Mouse (Mus musculus) adrenal gland, postnatal 4 days (tissue): ENCODE measurements around the gene Negr1. TPM values are rescaled to one million over a fixed set of nuclear protein-coding genes. Genes with fewer than 3 reads are reported as not detected.

Experiments used
- DNase-seq, 2 experiments: peaks; one replicate each; pipeline ENCODE4 v3.0.0; 2021 to 2022; ENCODE audit warnings: low spot score in 2 of 2, mixed read lengths in 2 of 2
- total RNA-seq, 2 experiments: library from RNA; stranded (reverse); gene quantifications; 2 replicates each; pipeline ENCODE4 v1.2.3; 2021

Gene Negr1
- total RNA-seq, 2 experiments from 2014 or later = 10.5 to 11.5 TPM

DNA sequence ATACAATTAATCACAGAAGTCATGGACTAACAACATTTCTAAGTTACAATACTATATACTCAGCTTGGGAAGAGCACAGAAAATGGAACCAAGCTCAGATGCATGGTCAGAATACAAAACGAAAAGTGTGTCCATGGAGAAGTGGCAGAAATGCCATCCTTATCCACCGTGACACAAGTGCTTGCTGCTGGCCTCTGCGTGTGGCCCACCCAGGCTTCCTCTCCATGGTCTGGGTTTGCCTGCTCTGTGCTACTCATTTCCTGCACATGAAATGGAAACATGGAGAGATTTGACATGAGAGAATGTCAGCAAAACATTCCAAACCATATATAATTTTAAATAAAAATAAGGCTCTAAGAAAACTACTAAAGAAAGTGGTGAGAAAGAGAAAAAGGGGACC is 645.2 kb downstream of the Negr1 start:
- DNase-seq = no peak

DNA sequence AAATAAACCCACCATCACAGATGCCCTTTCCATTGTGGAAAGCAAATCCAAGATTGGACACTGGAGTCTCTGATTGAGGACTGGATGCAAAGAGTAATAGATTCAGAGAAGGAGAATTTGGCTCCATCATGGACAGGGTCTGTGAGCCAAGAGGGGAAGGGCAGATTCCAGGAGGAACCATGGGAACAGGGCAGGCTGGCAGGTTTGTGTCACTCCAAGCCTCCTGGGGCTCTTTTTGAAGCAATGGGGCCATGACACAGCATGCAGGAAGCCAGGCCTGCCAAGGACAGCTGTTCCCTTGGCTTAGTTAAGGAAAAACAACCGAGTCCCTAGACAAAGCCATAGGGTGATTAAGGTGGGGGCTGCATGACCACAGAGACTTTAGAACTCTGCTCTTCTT is 647.4 kb downstream of the Negr1 start:
- DNase-seq = no peak

DNA sequence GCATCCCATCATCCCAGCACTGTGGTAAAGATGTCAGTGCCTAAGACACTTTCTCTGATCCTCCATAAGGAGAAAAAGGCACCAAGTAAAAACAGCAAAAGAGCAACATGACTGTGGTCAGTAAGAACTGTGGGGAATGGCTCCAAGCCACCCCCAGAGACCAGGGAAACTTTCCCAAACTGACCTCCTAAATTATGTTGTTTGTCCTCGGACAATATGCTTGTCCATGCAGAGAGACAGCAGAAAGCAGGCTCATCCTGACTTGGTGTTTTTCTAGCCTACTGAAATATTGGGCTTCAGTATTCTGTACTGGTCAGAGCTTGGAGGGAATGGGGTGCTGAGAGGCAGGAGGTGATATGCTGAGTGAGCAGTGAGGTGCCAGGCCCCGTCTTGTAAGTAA is 647.8 kb downstream of the Negr1 start:
- DNase-seq = no peak

DNA sequence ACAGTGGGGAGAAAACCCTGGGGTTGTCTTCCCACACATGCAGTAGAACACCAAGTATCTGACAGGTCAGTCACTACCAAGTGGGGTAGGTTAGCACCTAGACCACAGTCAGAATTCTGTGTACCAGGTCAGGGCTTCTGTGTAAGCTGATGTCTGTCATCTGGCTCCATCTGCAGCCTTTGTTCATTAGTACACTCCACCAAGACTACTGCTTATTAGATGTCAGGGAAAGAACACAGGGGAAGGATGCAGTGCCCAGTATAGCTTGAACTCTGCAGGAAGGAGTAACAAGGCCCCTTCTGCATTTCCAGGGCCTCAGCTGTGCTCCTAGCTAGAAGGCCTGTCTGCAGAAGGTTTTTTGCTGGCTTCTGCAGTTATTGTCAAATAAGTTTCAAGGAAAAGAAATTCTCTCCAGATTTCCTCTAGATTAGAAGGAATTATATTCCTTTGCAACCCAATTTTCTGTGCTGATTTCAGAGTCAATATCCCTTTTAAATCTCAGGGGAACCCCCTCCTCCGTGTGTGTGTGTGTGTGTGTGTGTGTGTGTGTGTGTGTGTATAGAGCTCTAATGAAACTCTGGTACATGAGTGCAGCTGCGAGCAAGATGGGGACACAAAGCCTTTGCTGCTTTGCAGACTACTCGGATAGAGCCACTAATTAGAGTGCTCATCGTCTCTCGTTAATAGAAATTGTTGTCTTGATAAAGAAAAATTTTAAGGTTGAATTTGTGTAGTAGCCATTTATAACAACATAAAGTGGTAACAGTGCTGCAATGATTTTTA is 654.5 kb downstream of the Negr1 start:
- no peak for DNase-seq

DNA sequence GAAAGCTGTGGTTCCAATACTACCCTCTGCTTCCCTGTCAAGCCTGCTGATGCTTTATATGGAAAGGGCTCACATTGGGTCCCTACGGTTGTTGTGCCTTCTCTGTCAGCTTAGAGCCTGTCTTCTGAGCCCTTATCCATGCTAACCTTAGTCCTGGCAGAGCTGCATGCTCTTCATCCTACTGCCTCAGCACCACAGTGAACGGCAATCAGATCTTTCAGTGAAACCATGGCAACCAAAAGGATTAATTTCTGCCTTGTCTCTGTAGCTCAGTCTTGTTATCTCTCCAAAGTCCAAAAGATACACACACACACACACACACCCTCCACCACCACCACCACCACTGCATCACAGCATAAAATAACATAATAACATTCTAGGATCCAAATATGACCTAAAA is 656.2 kb downstream of the Negr1 start:
- no peak for DNase-seq

DNA sequence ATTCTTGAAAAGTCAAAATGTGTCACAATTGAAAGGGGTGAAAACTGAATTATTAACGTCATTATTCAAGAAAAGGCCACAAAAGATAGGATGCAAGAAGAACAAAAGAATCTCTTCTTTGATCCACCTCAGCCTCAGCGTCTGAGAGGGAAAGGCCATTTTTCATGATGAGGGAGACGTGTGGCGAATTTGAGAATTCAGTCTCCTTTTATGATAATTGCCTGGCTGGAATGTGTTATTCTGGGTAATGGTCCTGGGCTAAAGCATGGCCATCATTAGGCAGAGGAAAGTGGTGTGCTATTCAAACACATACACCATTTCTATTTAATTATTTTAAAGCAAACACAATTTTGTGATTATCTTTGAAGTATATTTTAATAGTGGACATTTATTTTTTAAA is 663.3 kb downstream of the Negr1 start:
- DNase-seq = no peak

DNA sequence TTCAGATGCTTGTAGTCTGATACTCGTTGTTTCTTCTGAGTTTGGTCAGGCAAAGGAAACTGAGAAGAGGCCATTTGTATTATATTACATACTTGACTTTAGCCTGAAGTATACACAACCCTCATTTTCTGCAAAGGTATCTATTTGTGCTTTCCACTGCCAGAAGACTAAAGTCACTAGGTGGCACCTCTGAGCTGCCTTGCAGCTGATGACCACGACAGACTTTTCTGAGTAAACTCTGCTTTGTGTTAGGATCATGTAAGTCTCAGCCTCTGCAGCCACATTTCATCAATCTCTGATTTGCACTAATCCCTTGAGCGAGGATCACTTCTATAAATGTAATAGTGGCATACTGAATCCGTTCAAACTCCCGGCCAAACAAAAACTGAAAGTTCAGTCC is 671.1 kb downstream of the Negr1 start:
- DNase-seq = no peak

DNA sequence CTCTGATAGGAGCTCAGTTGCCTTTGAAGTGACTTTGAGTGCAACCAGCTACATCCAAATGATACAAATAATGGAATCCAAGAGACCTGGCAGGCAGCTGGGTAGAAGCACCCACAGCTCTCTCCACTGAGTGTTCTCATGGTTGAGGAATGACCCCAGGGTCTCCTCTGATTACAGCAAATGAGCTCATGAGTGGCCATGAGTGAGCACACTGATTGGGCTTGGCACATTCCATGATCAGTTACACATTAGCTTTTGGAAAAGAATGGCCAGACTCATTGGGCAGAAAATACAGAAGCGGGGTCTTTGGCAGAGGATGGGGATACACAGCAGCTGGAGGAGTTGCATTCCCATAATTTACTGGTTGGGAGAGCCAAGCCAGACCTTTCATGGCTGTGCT is 678.6 kb downstream of the Negr1 start:
- no peak for DNase-seq

DNA sequence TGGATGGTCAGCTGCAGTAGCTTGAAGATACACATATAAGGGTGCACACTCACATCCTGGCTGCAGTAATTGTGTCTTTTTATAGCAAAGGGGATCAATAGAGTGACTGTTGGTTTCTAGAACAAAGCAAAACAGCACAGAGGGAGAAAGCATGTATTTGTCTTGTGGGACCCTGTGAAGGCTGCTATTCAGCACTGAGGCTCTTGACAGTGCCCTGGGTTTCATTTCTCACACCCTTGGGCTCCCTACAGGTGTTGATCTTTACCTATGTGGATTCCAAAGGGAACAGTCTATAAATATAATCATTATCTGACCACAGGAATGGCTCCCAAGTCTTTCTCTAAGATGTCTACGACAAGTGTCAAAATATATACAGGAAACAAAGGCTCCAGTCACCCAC is 693.9 kb downstream of the Negr1 start:
- no peak for DNase-seq

DNA sequence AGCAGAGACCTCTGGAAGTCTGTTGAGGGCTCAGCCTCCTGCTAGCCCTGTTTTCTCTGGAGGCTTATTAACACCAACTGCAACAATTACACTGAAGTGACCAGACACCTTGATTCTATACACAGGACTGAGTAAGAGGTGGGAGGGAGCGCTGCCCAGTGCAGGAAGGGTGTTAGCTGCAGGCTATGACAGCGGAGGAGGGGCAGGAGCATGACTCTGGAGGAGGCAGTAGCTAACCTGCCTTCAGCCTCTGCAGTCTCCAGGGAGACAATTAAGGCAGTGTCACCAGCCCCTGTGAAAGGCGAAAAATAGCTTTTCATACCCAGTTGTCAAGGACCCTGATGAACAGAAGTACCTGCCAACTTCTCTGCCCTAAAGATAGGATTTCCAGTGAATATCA is 694.3 kb downstream of the Negr1 start:
- no peak for DNase-seq

DNA sequence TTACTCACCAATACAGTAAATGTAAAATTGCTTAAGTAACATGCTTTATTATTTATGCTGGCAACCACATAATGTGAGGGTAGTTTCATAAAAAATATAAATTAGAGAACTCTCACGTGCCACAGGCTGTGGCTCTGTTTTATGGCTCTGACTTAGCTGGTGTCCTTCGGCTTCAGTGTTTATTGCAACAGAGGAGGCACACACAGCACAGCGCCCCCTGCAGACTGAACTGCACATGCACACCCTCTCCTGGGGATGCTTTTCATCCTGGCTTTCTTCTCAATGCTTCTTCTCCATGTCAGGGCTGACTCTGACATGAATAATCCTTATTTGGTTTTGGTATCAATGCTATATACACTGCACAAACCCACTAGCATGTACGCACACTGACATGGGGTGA is 707.1 kb downstream of the Negr1 start:
- DNase-seq = no peak

DNA sequence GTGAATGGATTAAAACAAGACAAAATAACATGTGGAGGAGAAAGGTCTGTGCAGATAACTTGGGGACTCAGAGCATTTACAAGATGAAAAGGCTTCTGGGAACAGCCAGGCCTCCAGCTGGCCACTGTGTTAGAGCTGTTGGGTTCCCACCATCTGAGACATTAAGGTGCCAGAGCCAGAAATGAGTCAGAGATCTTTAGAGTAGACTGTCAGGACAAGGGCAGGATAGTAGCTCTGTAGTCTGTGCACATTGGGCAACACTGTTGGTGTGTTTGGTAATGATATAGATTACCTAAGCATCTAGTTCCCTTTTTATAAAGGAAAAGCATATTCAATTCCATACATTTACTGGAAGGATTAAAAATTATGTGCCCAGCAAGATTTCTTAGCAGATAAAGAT is 710.8 kb downstream of the Negr1 start:
- DNase-seq = no peak

DNA sequence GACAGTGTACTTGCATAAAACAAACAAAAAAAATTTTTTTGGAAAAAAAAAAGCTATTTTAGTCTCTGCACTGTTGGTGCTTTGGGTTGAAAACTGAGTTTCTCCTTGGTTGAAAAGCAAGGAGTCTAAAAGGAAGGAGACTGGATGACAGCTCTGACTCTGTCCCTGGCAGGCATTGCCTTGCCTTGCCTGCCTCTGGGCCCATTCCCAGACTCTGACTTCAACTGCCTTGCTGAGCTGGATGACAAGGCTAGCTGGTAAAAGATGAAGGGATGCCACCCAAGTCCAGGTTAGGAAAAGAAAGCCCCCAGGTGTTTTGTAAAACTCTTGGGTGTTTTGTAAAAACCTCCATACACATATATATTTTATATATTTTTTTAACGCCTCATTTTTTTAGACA is 712.5 kb downstream of the Negr1 start:
- DNase-seq = no peak

DNA sequence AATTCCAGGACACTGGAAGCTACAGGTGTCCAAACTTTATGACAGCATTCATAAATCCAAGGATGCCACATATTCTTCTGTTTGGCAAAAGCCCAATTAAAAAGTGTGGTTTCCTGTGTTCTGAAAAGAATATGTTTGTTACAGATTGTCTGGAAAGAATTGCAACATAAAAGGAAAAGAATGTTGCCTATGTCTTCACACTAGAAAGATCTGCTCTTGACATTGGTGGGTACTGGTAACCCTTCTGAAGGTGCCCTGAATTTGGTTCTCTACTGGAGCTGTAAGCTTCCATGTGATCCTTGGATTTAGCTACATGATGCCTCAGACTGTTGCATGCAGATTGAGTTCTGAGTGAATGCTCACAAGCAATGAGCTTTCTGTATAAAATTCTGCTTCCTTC is 718.1 kb downstream of the Negr1 start:
- DNase-seq = no peak

DNA sequence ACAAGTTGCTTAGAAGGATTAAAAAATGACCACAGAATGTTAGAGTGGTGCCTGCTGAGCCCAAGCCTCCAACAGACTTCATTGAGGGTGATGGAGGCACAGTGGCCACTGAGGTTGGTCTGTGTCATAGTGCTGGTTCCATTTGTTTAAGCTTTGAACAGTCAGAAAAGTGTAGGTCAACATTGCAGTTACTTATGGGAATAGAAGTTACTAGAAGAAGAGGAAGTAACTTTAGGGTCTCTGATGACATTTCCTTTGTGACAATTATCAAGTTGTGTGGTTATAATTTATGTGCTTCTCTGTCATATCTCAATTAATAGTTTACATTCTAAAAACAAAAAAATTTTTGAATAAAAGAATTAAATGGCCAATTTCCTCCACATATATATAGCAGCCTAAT is 719.7 kb downstream of the Negr1 start:
- no peak for DNase-seq

DNA sequence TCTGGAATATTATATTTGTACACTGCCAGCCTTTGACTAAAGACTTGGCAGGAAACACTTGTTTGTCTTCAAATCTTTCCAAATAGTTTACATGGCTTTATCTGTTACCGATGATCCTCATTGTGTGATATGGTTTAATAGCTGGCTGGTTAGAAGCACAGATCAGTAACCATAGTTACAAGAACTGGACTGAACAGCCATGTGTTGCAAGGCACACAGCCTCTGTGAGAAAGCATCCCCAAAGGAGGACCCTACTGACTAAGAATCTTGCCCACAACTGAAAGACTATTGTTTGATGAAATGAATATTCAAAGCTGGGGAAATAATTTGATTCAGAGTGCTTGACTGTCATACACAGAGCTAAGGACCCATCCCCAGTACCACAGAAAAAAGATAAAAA is 729.7 kb downstream of the Negr1 start:
- no peak for DNase-seq

DNA sequence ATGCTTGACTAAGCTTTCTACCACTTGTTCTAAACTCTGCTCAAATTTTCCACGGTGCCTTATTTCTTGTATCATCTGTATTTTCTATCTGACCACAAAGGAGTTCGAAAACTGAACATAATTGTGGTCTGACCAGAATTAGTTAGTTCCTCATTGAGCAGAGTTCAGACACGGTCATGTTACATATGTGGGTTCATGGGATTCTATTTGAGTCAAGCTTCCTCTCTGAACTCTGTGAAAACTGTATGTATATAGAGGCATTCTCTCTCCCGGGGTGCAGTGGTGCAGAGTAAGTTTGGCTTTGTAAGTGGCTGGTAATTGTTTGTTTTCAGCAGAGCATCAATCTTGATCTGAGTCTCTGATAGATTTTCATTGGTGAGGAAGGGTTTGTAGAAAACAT is 735.6 kb downstream of the Negr1 start:
- no peak for DNase-seq

DNA sequence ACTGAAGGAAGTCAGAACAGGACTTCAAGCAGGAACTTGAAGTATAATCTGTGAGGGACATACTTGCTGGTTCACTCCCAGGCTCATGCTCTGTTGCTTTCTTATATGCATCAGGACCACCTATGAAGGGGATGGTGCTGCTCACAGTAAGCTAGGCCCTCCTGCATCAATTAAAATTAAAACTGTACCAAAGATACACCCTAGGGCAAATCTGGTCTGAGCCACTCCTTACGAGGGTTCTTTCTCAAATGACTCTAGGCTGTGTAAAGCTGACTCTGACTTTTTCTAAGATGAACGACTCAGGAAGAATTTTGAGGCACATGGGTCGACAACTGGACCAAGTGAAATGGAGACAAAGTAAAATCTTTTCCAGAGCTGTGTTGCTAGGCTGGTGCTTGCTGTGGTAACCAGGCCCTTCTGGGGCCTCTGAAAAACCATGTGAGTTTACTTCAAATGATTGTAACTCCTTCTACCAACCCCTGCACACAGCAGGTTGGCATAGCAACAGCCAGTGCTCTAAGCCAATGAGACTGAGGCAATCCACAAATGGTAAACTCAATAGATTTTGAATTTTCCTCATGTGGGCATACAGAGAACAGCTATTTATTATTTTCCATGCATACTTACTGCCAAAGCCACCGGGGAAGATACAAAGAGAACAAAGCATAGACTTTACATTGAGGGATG is 742.0 kb downstream of the Negr1 start:
- DNase-seq = no peak

DNA sequence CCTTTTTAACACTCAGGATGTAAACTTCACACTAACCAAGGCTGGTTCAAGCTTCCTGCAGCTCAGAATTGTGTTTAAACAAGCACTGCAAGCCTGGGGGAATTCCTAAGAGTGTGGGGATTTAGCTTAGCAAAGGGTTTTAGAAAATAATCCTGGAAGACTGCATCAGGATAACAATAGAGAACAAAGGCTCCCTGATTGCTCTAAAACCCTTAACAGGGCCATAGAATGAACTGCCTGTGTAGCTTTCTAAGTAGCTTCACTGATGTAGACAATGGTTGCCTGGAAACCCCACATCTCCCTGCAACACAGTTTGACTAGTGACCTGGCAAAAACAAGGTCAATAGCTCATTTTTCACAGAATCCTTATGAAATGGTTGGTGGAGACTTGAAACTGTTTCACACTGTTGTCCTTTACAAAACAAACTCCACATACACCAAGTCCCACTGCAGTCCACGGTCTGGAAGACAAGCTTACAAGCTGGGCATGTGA is 759.5 kb downstream of the Negr1 start:
- DNase-seq = no peak

DNA sequence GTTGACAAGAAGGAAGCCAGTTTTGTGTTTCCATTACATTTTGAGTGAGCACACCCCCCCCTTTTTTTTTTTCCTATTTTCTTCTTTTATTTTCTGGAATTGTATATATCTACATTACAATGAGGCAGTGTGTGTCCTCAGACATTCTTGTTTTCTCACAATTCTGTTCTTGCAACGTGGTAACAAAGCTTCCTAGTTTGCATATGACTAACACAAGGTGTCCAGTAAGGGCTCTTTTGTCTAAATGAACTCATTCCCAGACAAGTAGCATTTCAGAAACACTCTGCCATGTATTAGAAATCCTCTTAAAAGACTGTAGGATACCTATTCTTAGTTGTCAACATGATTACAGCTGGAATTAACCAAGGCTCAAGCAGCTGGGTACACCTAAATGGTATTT is 760.2 kb downstream of the Negr1 start:
- DNase-seq = no peak

DNA sequence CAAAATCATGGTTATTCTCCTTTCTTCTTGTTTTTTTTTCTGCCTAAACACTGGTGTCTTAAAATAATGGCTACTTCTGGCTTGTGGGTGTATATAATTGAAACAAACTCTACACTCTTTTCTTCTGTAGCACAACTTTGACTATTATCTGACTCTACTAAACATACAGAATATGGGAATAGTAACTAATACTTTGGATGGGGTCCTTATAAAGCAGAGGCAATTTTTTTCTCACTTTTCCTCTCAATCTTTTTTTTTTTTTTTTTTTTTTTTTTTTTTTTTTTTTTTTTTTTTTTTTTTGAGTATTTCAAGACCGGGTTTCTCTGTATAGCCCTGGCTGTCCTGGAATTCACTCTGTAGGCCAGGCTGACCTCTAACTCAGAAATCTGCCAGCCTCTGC is 772.6 kb downstream of the Negr1 start:
- no peak for DNase-seq

DNA sequence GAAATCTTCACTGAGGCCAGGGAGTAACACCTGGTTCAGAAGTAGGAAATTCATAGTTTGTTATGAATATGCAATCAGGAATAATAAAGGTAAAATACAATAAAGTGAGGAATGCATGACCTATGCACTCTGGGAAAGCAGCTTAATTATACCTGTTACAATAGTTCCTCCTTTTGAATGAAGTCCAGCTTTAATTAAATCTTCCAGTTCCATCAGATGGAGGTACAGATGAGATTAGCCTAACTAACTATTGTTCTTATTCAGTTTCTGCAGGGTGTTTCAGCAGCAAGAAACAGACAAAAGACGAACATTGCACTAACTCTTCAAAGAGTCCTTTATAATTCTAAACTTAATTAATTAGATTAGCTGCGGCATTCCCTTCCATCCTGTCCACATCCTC is 787.9 kb downstream of the Negr1 start:
- DNase-seq = no peak

DNA sequence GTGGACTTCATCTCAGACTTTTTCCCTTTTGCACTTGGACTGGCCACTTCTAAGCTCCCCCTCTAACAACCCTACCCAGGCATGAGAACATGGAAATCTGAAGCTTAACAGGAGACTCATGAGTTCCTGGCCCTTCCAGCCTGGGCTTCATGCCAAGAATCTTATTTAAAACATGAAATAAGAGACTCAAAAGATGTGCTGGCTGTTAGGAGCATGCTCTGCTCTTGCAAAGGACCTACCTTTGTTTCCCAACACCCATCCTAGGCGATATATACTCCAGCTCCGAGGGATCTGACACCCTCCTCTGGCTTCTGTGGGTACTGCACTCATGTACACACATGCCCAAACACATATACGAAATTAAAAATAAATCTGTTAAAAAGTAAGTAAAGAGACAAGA is 797.3 kb downstream of the Negr1 start:
- no peak for DNase-seq
